Mouse (Mus musculus) thymus, adult 2 months (tissue): ENCODE results near the gene 1700012B09Rik.

ENCODE experiments used
- CTCF ChIP-seq: fragments of 200-500 bp; IDR thresholded peaks from 2 replicates; pipeline ENCODE4 v1.5.1; 2012; ENCODE audit warnings: mild to moderate bottlenecking, control low read depth, low read length, moderate library complexity, borderline replicate concordance; ENCODE audit not compliant: control insufficient read depth, poor library complexity, insufficient read depth; ENCODE audit errors: extremely low read depth
- POLR2A ChIP-seq: fragments of 200-500 bp; IDR thresholded peaks from 2 replicates; pipeline ENCODE4 v1.6.1; 2012; ENCODE audit warnings: mild to moderate bottlenecking, low read length, control low read depth, moderate library complexity; ENCODE audit not compliant: control insufficient read depth, poor library complexity, insufficient read depth; ENCODE audit errors: extremely low read depth

GRCm38 (mm10) chr9:14773813-14774212, 3.0 kb upstream of the 1700012B09Rik start:
- TF ChIP-seq POLR2A (no peak), CTCF (no peak)
